Mouse (Mus musculus): ENCODE measurements at regions not wholly inside any gene's neighbourhood (a gene's known extent, or its start where the extent isn't known, plus 50 kb on each side); places are given as distances from the start of the nearest gene placed in this dataset.

GRCm38 (mm10) chr6:98429120-98429519 lies 86.6 kb upstream of the Gm765 start:
- TF ChIP-seq CTCF (IDR thresholded peaks at IDR 0.05; ENCODE audit: borderline replicate concordance, insufficient read depth, low read length), result no peak
- TF ChIP-seq POLR2A (IDR thresholded peaks at IDR 0.05; ENCODE audit: low read depth, low read length), result no peak

Data from embryonic fibroblast, embryonic 13.5 days (primary cell).